Mouse (Mus musculus): ENCODE data around the gene Pld4.

The Pld4 gene

DNA sequence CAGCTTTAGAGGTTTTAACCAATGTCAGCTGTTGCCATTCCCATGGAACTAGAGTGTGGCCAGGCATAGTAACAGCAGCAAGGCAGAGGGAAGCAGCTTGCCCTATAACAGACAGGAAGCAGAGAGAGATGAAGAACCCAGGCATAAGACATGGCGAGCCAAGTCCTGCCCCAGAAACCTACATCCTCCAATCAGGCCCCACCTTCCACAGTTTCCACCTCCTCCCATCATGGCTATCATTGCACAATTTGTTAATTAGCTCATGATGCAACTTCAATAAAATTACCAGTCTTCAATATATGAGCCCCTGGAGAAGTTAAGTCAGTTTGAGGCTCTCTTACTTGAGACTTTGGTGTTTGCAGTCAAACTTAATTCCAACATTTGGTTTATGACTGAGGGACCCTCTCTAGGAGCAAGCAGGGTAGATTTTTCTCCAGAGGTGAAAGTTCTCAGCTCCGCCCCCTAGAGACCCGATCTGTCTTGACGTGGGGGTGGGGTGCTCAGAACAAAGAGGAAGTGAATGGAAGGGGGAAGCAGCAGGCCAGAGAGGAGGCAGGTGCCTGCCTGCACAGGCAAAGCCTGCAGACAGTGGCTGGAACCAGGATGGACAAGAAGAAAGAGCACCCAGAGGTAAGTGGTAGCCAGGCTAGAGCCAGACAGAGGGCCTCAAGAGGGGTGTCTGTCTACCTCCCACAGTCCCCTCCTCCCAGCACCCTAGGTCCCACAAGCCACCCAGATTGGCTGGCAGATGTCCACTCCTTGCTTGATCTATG is at the start of gene Pld4:
Pld4 (plus strand) TSS at position 502 of the 773 bp plus-strand sequence.
- DNase-seq (ENCODE audit: low spot score) = no peak

DNA sequence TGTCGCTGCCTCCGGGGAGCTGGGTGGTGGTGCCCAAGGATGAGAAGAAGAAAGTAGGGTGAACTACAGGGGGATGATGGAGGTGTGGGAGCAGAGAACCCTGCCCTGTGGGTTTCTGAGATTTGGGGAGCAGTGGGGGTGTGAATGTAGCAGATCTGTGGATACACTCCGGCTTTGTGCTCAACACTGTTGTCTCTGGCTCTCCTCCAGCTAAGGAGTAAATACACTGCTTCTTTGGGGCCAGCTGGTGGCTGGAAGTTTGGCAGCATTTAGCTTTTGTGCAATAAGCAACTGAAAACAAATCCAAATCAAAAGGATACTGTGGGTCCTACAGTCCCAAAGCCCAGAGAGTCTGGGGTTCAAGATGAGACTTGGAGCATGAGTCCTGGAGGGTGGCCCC is 46.5 kb upstream of the Pld4 start:
- DNase-seq (ENCODE audit: low spot score) = peak; percentile 33

DNA sequence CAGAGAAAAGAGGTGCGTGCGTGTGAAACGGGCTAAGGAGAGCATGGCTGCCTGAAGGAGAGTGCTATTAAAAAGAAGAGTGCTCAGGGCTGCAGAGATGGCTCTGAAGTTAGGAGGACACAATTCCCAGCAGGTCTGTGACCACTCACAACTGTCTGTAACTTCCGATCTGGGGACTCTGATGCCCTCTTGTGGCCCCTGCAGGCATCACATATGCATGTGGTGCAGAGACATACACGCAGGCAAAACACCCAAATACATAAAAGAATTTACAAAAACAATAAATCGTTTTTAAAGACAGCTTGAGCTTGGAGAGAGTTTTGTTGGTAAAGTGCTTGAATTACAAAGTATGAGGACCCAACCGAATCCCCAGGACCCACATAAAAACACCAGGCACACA is 43.3 kb upstream of the Pld4 start:
- peak; percentile 32 for DNase-seq (ENCODE audit: low spot score)

DNA sequence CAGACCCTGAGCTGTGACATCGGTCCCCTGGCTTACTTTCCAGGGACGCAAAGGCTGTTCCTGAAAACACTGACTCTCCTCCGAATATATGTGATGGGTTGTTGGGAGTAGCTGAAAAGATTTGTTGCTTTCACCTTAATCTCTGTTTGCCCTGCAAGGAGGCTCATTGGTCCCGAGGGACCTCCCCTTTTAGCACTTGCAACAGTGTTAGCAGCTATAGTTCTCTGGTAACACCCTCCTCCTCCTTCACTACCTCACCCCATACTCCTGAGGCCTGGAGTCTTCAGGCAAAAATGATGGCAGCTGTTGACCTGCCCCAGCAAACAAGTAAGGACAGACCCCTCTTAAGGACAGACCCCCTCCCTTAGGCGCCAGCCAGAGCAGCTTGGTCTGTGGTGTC is 41.5 kb upstream of the Pld4 start:
- DNase-seq (ENCODE audit: low spot score) = no peak

DNA sequence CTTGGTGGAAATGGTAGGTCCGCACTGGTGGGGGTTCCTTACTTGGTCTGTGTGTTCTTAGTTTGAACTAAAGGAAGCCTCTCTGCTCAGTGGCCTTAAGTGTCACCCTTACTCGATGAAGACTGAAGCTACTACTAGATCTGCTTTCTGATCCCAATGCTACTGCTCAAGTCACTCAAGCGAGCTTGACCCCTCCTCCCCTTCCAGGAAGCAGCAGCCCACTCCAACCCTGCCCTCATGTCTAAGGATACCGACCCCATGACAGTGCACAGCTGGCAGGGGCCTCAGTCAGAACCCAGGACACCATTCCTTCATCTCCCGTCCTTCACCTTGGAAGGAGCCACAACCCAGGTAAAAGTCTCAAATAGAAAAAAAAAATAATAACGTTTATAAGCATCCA is 40.2 kb upstream of the Pld4 start, which contains the start of gene Cep170b:
Cep170b (plus strand) TSS at position 240 of the 400 bp plus-strand sequence.
- DNase-seq (ENCODE audit: low spot score) = no peak

DNA sequence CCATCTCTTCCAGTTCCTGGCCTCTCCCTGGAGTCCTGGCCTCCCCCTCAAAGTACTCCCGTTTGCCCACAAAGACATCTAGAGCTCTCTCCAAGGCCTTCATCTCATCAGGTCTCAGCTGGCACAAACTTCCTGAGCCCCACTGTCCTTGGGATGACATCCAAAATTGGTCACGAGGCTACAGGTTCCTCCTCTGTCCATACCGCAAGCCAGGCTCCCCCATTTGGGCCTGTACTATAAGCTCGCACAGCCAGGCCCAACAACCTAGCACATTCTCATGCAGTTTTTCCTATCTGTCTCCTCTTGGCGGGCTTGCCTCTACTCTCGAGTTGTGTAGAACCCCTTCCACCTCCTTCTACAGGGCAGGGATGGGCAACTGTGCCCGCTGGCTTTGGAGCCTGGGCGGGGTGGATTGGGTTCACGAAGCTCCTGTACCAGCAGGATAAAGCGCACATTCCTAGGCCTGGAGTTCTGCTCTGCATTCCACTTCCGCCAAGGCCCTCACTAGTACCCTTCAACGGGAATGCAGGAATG is 39.5 kb upstream of the Pld4 start:
- DNase-seq (ENCODE audit: low spot score) = no peak

DNA sequence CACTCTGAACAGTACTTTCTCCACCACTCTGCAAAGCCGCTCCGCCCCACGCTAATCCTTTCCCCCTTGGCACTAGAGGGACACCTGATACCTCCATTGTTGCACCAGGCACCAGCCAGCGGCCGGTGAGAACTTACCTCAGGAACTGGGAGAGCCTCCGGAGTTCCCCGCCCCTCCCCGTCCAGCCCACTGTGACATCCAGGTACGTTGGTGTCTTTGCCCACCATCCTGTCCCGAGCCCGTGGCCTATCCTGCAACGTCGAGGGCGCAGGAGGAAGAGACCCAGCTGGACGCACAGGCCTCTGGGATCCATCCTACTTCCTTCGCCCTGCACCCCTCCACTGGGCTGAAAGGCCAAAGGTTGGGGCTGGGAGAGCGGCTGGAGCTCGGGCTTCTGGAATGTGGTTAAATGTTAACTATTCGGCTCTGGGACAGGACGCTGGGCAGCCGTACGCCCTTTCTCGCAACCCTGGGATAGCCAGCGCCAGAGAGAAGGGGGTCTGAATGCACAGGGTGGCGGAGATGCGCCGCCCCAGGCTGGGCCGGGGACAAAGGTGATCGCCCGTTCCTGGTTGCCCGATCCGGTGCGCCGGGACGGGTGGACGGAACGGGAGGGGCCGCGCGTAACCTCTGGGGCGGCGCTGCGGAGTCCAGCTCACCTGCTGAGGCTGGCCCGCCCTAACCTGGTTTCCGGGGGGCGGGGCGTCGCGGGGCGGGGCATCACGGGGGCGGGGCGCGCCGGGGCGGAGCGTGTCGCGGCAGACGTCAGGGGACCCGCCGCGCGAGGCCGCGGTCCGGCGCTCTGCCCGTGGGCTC is 38.8 kb upstream of the Pld4 start:
- peak; percentile 49 for DNase-seq (ENCODE audit: low spot score)

DNA sequence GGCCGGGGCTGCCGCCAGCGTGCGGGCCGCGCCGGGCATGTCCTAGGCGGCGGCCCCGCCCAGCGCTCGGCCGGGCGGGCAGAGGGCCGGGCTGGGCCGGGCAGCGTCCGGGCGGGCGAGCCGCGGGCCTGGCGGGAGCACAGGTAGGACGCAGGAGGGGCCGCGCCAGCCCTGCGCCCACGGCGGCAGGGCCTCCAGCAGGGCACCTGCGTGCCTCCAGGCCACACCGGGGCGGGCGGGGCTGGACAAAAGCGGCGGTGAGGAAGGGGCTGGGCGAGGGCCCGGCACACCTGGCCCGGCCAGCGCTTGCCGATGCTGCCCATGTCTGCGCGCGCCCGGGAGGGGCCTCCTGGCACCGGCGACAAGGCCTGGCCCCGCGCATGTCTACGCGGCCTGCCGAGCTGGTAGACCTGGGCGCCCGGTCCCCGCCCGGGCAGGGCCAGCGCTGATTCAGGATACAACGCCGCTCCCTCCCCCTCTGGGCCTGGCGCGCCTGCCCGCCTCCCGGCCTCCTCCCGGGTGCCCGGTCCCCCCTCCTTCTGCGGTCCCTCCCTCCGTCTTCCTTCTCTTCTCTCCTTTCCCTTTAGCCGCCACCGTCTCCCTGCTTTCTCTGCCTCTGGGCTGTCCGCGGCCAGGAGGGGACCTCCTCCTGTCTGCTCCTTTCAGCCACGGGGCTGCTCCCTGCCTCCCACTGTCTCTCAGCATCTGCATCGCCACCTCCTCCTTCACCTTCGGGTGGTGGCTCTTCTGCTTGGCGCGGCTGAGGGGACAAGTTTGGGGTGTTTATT is 38.0 kb upstream of the Pld4 start:
- DNase-seq (ENCODE audit: low spot score) = peak; percentile 41

DNA sequence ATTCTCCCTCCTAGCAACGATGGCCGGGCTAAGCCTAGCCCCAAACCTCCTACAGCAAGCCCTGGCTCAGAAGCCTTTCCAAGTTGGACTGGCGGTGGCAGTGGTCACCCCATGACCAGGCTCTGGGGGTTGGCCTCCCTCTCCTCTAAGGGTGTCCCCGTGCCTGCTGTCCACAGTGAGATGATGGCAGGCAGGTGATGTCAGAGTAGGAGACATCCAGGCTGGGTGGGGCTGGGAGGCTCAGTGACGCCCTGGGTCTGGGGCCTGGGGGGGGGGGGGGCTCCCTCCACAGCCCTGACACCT is 37.5 kb upstream of the Pld4 start:
- no peak for DNase-seq (ENCODE audit: low spot score)

DNA sequence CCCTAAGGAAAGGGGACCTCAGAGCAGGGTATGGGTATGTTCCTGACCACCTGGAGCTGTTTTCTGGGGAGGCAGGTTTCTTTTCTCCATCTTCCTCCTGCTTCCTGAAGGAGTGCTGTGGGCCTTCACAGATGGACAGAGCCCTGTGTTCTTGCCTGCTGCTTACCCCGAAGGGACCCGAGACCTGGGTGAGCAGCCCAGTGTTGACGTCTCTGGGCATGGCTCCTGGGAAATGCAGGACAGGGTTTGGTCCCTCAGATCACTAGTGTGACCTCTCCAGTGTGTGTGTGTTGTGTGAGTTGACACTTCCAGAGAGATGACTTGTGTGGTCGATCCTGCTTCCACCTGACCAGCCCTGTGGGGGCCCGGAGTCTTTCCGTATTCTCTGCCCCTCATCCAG is 37.0 kb upstream of the Pld4 start:
- no peak for DNase-seq (ENCODE audit: low spot score)

DNA sequence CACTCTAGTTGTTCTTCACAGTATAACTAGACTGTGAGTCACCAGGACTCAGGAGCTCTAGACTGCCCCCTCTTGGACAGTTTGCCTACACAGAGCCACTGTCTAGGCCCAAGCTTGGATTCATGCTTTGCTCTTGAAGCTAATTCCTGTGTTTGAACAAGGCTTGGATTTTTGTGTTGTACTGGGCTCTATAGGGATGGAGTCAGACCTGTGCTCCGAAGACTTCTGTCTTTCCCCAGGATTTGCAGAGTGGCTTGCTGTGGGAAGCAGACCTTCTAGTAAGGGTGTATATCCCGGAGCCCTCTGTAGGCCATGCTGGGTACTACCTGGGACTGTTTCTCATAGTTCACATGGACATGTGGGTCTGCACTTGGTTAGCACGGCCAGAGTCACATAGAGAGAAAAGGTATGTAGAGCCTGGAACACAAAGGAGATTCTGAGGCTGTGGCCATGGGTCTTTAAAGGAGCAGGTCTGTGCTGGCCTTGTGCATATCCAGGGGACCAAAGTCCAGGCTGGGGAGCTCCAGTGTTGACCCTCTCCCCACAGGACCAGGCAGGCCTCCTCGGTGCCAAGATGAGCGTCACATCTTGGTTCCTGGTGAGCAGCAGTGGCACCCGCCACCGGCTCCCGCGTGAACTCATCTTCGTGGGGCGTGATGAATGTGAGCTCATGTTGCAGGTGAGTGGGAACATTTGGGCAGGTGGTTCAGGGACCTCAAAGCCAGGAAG is 36.2 kb upstream of the Pld4 start:
- peak; percentile 67 for DNase-seq (ENCODE audit: low spot score)

DNA sequence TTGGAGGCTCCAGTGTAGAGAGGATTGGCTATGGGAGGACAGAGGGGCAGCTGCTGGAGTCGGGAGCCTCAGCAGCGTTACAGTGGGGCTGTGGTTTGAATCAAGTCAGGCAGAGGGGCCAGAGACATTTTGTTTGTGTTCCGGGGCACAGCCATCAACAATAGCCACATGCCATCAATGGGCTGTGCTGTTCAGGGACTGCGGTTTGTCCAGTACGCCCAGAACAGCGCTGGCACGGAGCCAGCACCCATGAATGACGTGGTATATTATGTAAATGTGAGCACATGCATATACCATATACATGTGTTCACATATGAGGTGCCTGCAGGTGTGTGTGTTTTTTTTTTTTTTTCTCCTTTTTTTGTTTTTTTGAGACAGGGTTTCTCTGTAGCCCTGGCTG is 32.7 kb upstream of the Pld4 start:
- no peak for DNase-seq (ENCODE audit: low spot score)

DNA sequence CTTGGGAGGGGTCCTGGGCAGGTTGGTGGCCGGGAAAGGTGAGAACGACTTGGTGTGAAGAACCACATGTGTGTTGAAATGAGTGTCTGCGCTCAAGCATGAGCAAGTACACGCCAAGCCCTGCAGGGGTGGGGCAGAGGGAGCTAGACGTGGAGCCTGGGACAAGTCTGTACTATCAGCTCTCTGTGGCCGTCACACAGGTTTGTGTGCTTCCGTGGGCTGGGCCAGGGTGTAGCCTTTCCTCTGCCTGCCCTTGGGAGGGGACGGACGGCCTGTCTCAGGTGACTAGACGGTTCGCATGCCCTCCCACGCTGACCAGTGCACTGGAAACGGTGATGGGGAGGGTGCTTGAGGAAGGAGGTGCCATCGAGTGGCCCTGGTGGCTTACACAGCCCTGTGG is 29.6 kb upstream of the Pld4 start:
- DNase-seq (ENCODE audit: low spot score) = no peak

DNA sequence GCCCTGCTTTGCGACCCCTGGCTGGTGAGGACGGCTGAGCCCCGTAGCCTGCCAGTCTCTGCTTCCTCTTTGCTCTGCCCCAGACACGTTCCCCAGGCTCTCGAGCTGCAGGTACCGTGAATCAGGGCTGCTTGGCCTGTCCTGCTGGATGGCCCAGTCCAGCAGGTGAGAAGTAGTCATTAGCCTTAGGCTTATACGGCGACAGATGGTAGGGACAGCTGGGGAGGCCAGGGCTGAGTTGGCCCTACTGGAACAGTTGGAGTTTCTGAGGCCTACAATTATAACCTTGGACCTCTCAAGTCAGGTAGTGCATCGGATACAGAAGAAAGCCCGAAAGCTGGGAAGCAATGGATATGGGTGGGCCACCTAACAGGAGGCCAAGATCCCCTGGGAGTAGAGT is 27.9 kb upstream of the Pld4 start:
- DNase-seq (ENCODE audit: low spot score) = no peak

DNA sequence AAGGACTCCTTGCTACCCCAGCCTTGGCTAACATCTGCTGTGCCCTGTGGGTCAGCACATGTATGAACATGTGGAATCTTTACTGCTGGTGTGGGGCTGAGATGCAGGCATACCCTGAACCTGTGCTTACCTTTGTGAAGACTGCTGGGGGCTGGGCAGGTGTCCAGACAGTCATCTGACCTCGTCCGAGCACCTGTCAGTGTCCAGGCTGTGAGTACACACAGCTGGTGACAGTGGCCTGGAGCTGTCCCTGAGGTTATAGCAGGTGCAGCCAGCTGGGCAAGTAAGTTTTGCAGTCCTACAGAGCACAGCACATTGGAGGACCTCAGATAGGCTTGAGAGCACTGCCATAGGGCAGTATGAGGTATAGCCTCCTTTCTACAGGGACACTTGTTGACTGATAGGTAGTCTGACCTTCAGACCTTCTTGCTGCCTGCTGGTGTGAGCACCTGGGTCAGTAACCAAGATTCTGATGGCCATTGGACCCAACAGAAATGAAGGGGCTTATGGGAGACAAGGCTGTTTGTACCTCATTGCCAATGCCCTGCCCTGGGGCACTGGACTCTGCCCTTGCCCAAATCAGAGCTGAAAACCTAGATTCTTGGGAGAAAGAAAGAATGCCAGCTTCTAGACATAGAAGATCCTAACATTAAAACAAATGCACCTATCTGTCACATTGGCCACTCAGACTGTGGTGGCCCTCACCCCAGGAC is 26.2 kb upstream of the Pld4 start:
- DNase-seq (ENCODE audit: low spot score) = no peak

DNA sequence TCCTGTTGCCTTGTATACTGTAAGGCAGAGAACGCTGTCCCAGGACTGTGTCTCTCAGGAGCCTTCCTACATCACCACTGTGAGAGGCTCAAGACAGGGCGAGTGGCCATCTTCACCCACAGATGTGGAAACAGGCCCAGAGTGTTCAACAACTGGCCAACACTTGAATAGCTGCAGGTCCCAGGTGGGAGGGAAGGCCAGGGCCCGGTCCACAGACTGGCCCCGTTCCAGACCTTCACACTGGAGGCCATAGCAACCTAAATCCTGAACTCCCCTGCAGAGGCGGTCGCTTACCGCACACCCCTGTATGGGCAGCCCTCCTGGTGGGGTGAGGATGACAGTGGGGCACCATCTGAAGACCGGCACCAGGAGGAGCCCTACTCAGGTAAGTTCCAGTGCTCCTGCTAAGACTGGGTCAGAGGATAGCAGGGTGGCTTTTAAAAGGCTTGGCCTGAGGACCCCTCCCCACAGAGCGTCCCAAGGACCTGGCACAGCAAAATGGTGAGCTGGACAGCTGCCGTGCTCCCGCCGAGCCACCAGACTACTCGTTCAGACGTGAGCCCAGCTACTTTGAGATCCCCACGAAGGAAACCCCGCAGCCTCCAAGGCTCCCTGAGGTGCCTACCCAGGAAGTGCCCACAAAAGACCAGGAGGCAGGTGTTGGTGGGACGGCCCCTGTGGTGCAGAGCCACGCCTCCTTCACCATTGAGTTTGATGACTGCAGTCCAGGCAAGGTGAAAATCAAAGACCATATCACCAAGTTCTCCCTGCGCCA is 25.4 kb upstream of the Pld4 start:
- no peak for DNase-seq (ENCODE audit: low spot score)

DNA sequence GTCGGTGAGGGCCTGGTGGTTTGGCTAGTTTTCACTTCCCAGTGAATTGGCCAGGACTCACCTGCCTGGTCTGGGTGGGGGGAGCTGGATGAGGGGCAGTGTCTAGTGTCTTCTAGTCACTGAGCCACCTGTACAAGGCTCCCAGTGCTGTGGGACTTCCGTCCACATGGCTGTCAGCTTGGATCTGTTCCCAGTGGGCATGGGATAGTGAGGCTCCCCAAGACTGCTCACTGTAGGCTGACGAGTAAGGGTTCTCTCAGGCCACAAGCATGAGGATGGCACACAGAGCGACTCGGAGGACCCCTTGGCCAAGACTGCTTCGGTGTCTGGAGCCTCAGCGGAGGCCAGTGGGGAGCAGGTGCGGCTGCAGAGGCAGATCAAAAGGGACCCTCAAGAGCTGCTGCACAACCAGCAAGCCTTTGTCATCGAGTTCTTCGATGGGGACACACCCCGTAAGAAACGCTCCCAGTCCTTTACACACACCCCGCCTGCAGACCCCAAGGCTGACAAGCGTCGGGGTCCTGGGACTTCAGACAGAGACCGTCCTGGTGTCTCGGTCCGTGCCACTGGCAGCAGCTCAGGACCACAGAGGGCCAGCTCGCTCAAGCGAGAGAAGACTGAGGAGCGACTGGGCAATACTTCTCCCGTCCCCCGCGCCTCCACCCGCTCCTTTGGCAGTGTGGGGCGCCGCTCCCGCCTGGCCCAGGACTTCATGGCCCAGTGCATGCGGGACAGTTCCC is 24.4 kb upstream of the Pld4 start:
- DNase-seq (ENCODE audit: low spot score) = no peak

DNA sequence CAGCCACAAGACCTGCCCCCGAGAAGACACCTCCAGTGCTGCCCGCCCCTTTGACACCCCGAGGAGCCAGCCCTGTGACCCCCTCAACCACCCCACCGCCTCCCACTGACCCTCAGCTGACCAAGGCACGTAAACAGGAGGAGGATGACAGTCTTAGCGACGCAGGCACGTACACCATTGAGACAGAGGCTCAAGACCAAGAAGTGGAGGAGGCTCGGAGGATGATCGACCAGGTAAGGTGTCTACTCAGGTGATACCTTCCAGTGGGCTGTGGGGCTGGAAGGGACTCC is 23.9 kb upstream of the Pld4 start:
- DNase-seq (ENCODE audit: low spot score) = no peak

DNA sequence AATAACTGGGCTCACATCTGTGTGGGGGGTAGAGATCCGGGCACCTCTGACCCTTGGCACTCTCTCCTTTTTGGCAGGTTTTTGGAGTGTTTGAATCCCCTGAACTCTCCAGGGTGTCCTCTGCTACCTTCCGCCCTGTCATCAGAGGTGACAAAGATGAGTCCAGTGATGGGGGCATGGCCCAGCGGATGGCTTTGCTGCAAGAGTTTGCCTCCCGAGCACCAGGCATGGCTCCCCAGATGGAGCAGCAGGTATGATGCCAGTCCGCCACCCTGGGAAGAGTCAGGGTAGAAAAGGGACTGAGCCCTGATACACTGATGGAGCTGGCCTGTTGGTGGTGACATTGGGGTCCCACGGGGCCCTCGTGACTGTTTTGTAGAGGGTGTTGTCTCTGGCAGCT is 23.4 kb upstream of the Pld4 start:
- DNase-seq (ENCODE audit: low spot score) = no peak

DNA sequence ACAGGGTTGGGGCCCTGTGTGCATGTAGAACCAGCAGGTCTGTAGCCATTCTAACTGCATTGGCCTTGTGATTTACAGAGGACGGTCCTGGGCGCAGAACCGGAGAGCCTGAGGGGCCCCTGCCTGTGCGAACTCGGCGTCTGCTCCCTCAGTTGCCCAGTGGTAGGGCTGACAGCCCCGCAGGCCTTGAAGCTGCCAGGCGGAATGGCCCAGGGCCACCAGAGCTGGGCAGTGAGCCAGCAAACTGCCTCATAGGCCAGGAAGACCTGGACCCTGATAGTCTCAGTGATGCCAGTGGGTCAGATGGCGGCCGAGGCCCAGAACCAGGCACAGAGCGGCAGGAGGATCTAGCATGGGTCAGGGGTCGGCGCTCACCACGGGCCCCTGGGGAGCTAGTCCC is 22.7 kb upstream of the Pld4 start:
- peak; percentile 75 for DNase-seq (ENCODE audit: low spot score)
